Mouse (Mus musculus): ENCODE results near the gene Mbnl3.

Mbnl3 gene

DNA sequence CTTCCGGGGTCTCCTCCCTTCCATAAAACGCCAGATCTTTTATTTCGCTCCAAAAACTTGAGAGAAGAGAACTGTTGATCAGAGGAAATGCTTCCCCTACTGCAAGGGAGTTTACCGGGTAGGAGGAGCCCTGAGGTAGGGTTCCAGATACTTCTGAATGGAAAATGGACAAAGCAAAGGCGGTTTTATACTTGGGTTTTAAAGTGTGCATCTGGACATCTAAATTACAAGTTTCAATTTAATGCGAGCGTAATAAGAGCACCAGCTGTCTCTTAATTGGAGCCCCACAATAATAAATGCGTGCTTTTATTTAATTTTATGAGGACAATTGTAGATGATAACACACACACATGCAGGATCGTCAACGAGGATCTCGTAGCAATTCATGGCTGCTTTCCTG, at the start of gene Mbnl3:
TSS of gene Mbnl3 (minus strand) at position 101 of the 400 bp plus-strand sequence.
- no peak for DNase-seq

DNA sequence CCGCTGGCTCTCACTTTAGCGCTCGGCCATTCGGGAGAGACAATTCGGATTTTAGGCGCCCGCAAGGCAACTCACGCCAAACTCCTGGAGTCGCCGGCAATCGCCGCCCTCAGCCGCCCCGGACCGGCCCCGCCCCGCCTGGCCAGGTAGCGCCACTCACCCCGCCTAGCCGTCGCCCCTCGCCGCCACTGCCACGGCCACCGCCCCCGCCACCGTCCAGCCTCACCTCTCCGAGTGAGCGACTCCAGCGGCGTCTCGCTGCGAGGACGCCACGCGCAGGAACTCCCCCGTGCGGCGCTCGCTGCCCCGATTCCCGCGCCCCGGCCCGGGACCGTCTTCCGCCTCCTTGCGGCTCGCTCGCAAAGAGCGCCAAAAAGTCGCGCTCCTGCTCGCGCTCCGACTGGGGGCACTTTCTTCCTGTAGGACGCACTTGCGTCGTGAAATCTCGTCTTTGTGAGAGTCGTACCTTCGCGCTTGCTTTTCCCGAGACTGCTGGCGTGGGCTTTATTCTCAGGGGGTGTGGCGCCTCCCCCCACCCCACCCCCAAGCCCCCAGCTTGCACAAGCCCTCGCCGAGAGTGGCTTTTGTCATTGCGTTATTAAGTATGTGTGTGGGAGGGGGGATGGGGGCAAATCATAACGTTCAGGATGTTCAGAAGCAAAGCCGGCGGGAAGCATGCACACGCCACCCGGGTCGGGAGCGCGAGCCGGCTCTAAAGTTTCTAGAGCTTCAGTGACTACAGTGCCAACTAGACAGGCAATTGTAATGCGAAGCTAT, 596 bp downstream of the Mbnl3 start:
- DNase-seq = no peak

DNA sequence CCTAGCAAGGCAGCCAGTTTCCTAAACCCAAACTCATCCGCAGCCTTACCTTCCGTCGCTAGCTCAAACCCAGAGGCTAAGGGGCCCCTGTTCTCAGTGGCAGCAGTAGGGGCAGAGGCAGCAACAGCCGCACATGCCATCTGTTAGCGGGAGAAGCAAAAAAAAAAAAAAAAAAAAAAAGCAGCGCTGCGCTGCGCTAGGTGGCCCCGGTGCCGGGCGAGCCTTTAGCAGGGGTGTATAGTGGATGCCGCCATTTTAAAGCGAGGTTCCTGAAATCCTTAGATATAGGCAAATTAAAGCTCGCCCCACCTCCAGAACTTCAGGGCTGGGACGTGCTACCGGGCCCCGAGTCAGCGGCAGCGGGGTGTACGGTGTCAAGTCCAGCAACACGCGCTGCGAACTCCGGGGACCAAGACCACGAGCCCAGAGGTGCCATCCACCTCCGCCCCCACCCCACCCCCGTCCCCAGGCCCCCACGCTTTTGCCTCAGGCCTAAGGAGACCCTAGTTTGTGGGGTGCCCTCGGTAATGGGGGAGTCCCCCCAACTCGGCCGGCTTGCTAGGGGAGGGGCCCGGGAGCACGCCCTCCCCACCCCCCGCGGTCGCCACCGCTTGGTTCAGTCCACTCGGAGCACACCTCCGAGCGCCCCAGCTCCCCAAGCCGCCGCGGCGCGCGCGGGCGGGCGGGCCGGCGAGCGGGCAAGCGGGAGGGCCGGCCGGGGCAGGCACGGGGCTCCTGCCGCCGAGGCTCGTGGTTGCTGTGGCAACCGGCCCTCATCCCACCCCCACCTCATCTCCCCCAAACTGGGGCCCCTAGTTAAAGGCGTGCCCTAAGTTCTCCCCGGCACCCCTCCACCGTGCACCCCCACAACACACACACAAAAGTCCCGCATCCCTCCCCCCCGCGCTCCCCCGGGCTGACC, 1.4 kb downstream of the Mbnl3 start:
- peak; percentile 2 for DNase-seq

DNA sequence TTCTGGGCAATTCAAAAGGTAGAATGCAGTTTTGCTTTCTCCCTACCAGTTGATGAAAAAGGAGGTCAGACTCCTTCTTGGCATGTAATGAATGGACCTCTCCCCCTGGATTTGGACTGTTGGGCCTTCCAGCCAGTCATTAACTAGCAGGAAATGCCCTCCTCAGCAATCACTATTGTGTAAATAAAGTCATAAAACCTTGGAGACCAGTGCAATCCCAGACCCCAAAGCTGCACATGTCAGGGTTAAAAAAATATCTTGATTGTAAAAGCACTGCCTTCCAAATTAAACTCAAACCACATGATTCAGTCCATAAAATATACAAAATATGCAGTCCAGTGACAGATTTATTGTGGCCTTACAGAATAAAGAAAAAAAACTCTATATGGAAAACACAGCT, 9.3 kb downstream of the Mbnl3 start:
- DNase-seq = no peak

DNA sequence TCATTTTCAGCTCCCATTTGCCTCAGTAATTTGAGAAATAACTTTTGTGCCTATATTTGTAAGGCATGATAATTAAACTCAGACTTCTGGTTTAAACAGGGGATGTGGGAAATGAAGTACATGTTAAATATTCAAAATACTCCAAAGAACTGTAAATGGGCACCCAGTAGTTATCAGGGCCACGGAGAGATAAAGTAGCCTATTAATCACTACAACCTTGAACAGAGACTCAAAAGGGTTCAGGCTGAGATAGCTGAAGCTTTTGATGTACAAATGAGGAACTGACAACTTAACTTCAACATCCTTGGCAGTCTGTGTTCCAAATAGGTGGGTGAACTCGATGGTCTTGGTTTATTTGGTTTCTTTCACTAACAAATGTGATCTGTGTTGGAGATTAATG, 34.4 kb downstream of the Mbnl3 start:
- DNase-seq = no peak

DNA sequence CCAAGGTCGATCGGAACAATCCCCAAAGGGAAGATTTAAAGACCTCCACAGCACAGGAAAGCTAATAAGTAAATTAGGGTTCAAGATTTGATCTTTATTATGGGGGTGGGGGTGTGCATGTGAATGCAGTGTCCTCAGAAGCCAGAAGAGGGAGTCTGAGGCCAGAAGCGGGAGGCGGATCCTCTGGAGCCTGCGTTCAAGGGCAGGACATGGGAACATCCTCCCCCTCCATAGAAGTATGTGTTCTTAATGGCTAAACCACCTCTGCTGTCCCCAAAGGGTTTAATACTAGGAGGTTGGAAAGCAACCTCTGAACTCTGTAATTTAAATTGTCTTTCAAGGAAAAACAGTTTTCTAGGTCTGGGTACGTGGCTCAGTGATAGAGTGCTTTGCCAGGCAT, 34.9 kb downstream of the Mbnl3 start:
- no peak for DNase-seq

DNA sequence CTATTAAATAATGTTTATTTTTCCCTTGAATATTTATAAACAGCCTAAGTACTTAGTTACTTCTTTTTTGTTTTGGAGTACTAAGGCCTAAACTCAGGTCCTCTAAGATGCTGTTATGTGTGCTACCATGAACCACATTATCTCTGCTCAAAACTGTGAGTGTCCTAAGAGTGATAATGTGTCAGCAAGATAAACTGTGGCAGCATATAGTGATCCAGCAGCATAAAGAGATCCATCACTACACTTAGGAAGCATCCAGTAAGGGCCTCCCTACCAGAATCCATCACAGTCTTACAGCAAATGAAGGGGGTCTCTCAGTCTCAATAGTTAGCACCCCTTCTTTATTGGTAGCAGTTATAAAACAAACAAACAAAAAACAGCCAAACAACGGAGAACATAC, 35.9 kb downstream of the Mbnl3 start:
- no peak for DNase-seq

DNA sequence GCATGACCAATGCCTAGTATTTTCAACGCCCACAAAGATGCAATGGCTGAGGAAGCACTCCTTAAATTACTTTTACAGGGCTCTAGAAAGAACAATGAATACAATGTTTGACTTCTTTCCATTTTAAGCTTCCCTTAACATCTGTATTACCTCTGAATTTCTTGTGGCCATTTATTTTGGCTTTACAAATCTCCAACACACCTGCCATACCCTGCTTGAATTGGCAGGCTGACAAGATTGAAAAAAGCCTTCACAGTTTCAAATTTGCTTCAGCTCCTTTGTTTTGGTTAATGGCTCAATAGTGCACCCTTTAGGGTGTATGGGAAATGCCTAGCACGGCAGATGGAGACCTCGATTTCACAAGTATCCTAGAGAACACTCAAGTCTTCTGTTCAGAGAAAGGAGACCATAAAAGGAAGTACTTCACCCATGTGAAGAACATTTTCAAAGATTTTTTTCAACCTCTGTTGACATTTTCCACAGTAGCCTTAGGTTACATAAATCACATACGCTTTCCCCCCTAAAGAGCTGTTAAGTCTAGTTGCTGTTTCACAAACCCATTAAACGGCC, 36.8 kb downstream of the Mbnl3 start:
- no peak for DNase-seq

DNA sequence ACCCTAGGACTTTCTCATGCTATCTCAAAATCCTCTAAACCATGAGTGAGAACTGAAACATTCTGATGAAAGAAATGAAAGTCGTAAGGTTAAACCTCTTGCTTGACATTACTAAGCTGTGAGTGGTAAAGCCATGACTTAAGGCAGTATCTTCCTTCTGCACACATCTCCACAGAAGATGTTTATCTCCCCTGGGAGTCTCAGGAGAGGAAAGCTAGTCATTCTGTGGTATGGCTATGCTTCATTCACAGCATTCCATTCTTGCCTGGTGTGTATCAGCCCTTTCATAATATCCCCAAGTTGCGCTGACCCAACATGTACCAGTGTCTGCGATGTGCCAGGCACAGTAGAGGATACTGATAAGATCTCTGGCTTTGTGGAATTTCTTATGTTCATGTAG, 38.4 kb downstream of the Mbnl3 start:
- no peak for DNase-seq

DNA sequence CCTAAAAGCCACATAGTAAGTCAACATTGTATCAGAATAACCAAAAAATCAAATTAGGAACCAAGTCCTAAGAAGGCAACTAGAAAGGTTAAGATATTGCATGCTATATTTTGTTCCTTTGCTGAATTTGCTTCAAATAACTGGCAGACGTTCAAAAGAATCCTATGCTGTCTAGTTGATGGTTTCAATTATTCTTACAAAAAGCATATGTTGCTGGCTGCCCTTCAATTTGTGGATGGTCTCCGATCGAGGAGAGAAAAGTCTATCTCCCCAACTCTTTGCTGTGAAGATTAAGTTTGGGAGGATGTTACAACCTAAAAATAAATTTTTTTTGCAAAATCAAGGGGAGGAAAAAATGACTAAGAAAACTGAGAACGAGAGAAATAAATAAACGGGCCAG, 41.6 kb downstream of the Mbnl3 start:
- DNase-seq = no peak

DNA sequence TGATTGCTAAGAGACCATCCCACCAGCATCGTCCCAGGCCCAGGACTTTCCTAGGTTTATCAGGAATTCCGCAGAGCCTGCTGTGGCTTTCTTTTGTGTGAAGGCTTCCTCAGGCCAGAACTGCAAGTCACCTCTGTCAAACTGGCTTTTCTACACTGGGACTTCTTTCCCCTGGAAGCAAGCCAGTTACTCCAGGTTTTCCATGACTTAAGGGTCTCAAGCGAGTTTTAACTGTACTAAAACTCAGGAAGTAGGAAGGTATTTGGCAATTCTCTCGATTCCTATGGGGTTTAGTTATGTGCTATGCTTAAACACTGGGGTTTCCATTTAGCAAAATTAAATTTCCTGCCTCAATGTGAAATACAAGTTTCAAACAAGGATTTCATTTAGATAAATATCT, 57.9 kb downstream of the Mbnl3 start:
- DNase-seq = no peak

DNA sequence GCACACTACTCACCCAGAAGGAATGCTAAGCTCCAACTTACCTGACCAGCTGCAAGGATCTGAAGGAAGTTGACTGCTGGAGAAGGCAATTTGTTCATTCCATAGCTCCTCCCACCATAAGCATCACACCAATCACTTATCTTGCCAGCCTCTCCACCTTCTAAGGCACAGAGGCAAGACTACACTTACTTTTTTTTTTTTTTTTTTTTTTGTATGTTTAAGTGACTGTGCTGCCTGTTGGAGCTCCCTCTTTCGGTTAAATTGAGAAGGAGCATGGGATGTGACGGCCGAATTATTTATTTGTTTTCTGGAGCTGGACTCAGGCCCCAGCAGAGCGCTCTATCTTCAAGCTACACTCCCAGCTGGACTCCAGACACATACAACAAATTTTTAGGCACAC, 60.0 kb downstream of the Mbnl3 start:
- peak; percentile 22 for DNase-seq

DNA sequence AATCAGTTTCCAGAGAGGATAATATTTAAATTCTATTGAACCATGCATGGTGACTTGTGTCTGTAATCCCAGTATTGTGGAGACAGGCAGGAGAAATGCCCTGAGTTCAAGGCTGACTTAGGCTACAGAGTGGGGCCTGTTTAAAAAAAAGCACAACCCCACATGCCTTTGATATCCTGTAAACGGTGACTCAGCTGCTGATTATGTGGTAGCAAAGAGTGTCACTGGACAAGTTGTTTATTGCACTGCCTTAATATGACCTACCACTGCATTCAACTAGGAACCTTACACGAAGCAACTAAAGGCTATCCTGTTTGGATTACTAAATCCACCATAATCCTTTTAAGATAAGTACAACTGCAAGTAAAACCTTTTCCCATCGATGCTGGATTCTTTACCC, 66.3 kb downstream of the Mbnl3 start:
- DNase-seq = no peak

DNA sequence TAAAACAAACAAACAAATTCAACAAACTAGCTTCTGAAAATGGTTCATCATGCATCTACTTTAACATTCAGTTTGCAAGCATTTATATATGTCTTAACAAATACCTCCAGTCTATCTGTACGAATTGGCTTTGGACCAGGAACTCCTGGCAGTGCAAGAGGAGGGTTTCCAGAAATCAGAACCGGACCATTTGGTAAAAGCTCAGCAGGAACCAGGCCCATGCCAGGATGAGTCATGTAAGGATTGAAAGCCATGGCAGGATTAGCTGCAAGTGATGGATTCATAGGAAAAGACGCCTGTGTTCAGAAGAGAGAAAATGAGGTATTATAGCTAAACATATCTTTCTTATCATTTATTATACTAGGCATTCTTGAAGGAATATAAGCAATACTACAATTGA, 75.0 kb downstream of the Mbnl3 start:
- peak; percentile 87 for DNase-seq

DNA sequence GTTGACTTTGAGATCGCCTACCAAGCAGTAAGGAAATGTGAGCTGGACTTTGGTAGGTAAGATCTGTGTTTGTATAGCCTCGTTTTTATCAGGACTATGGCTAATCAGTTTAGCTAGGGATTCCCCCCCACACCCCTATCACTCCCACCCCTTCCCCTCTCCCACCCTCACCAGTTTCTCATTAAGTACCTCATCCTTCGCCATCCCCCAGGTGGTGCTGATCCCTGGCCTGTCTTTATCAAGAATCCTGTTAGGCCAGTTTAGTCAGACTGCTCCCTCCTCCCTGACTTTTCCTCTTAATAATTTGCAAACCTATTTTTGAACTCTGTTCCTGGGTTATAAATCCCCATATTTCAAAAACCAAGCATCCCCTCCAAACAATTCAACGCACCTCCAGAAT, 103.6 kb downstream of the Mbnl3 start:
- no peak for DNase-seq

DNA sequence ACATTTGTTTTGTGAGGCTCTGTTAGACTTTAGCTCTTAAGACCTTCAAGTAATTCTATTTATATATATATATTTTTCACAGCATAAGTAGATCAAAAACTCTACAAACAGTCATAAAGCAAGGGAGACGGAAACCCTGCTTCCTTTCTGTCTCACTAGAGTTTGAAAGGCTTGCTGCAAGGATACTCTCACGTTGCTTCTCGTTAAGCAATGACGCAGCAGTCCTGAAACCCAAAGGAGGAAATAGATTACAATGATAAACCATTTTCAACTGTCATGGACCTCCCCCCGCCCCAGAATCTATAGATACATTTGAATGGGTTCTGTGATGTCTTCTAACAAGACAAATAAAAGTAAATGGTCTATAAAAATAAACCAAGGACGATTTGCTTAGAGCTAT, 121.4 kb downstream of the Mbnl3 start:
- no peak for DNase-seq

DNA sequence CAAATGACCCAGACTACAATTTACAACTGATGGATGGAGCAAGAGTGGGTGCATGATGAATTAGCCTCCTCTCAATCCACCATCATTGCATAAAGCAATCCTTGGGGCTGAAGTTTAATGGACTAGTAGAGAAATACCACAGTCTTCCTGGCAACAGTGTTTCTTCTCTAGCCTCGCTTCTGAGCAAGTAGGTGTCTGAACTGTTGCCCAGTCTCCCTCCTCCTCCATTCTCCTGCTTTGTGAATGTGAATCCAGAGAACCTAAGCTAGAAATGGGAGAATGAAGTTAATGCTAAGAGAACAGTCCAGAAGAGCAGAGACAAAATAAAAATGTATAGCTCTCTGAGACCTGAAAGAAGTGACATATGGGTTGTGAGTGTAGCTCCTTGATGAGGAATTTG, 122.1 kb downstream of the Mbnl3 start:
- DNase-seq = no peak

DNA sequence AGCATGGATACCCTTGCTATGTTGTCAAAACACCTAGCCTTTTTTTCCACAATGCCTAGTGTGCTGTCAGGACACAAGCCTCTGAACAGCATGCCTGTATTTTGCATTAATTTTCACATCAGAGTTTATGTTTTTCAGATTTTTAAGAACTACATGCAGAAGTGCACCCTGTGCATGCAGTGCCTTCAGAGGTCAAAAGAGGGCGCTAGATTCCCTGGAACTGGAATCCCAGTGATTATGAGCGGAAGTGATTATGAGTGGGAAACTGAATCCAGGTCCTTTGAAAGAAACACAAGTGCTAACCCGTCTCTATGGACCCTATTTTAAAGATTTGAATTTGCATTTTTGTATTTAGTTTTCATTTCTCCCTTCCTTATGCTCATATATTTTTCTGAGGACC, 129.6 kb downstream of the Mbnl3 start:
- DNase-seq = no peak
